ENCODE assay signal across 8 mouse cellular contexts in genomic region chr9:65692959-65693603, GRCm38 (mm10). TPM values are rescaled to one million over a fixed set of nuclear protein-coding genes. Genes with fewer than 3 reads are reported as not detected.
A peak's percentile ranks its signal among the peaks of the same experiment; 100 is the strongest.
DNase-seq lines count a peak whose midpoint lies in the region; ATAC-seq and TF ChIP-seq lines count a peak whose summit lies in the region.
"Had no signal": no experiment of that assay in that cellular context is flagged by ENCODE, and none has a peak within 500 bp of the region (broad histone marks: within the 10 kb centered on the region; RNA-seq: fewer than 3 reads in every experiment).

No protein-coding gene starts in this region.

- peaks cover 17% of the 10 kb centered on the region; the same call in 1 of the 2 replicates for H3K36me3 ChIP-seq in lung, postnatal 0 days (ENCODE audit: insufficient read depth, low read length)
- peaks cover 5% of the 10 kb centered on the region; the same call in 1 of the 2 replicates for H3K36me3 ChIP-seq in forebrain, embryonic 11.5 days (ENCODE audit: control insufficient read depth, insufficient read depth, low read length)
- H3K36me3 ChIP-seq in limb, embryonic 10.5 days: peaks cover 88% of the 10 kb centered on the region
- peaks cover 23% of the 10 kb centered on the region for H3K36me3 ChIP-seq in stomach, embryonic 15.5 days

- no peak for TF ChIP-seq EP300 in lung, postnatal 0 days (IDR thresholded peaks at IDR 0.05)

- no peaks in the 10 kb centered on the region for H3K9me3 ChIP-seq in lung, postnatal 0 days (ENCODE audit: low read length)
- H3K9me3 ChIP-seq in forebrain, embryonic 11.5 days (ENCODE audit: control insufficient read depth, low read length): no peaks in the 10 kb centered on the region
- no peaks in the 10 kb centered on the region for H3K9me3 ChIP-seq in limb, embryonic 10.5 days (replicated peaks)
- no peaks in the 10 kb centered on the region for H3K9me3 ChIP-seq in stomach, embryonic 15.5 days

- no peak for ATAC-seq in lung, postnatal 0 days
- no peak for ATAC-seq in forebrain, embryonic 11.5 days (replicated peaks; ENCODE audit: low FRiP score)
- peak; percentile 22; the same call in 1 of the 2 replicates for ATAC-seq in stomach, embryonic 15.5 days (ENCODE audit: insufficient read depth, low FRiP score, low read depth)

- no peak overlapping the region for H3K4me3 ChIP-seq in lung, postnatal 0 days (ENCODE audit: low read depth, low read length)
- H3K4me3 ChIP-seq in forebrain, embryonic 11.5 days (ENCODE audit: low read depth, low read length): no peak overlapping the region
- H3K4me3 ChIP-seq in limb, embryonic 10.5 days: no peak overlapping the region
- H3K4me3 ChIP-seq in stomach, embryonic 15.5 days (replicated peaks): no peak overlapping the region

- no peak overlapping the region for H3K9ac ChIP-seq in lung, postnatal 0 days (replicated peaks; ENCODE audit: low read depth)
- no peak overlapping the region for H3K9ac ChIP-seq in forebrain, embryonic 11.5 days (ENCODE audit: low read length)
- no peak overlapping the region for H3K9ac ChIP-seq in stomach, embryonic 15.5 days

- DNase-seq in lung, postnatal 0 days (ENCODE audit: low spot score): peak; percentile 32
- no peak for DNase-seq in lung, postnatal 25 days (ENCODE audit: low spot score)
- DNase-seq in forebrain, embryonic 11.5 days (ENCODE audit: low spot score): no peak
- no peak for DNase-seq in limb, embryonic 10.5 days (ENCODE audit: low spot score)
- DNase-seq in left cerebral cortex, postnatal 14 days (ENCODE audit: low spot score in 2 of 2): no peak
- no peak for DNase-seq in spleen, postnatal 14 days (ENCODE audit: low spot score in 2 of 2)
- DNase-seq: cerebellum, postnatal 14 days had no signal

- intact Hi-C loops in left cerebral cortex, postnatal 14 days (cut with DNase I): loop anchor here (10.0 kb wide), 1 partner anchor 312 kb away; no protein-coding TSS in a partner anchor

- H3K27ac ChIP-seq in lung, postnatal 0 days (ENCODE audit: low read length): no peak overlapping the region
- peak overlapping the region; percentile 26; the same call in 1 of the 2 replicates for H3K27ac ChIP-seq in forebrain, embryonic 11.5 days (ENCODE audit: low read depth, low read length)
- H3K27ac ChIP-seq in limb, embryonic 10.5 days: 0 out of 2 replicates have a peak overlapping the region, but pooled peaks have one; percentile 3
- 0 out of 2 replicates have a peak overlapping the region, but pooled peaks have one; percentile 33 for H3K27ac ChIP-seq in stomach, embryonic 15.5 days

- no peaks in the 10 kb centered on the region for H3K27me3 ChIP-seq in lung, postnatal 0 days (replicated peaks; ENCODE audit: insufficient read depth, low read length)
- H3K27me3 ChIP-seq in forebrain, embryonic 11.5 days (ENCODE audit: control insufficient read depth, insufficient read depth, low read length): no peaks in the 10 kb centered on the region
- no peaks in the 10 kb centered on the region for H3K27me3 ChIP-seq in limb, embryonic 10.5 days (ENCODE audit: low read depth, poor library complexity, severe bottlenecking)
- H3K27me3 ChIP-seq in stomach, embryonic 15.5 days (replicated peaks): no peaks in the 10 kb centered on the region

- 30% methylated on average over 5 of the region's 5 CpGs for whole genome bisulfite sequencing in lung, postnatal 0 days
- WGBS in forebrain, embryonic 11.5 days: 38% methylated on average over 5 of the region's 5 CpGs
- WGBS in limb, embryonic 10.5 days: 66% methylated on average over 5 of the region's 5 CpGs
- 32% methylated on average over 5 of the region's 5 CpGs for WGBS in stomach, embryonic 15.5 days

- H3K4me2 ChIP-seq in lung, postnatal 0 days (replicated peaks; ENCODE audit: low read depth, low read length): no peak overlapping the region
- H3K4me2 ChIP-seq in forebrain, embryonic 11.5 days (ENCODE audit: low read depth, low read length, severe bottlenecking): no peak overlapping the region
- H3K4me2 ChIP-seq in stomach, embryonic 15.5 days: no peak overlapping the region

- H3K4me1 ChIP-seq in lung, postnatal 0 days (ENCODE audit: insufficient read depth, low read depth, low read length): no peaks in the 10 kb centered on the region
- H3K4me1 ChIP-seq in forebrain, embryonic 11.5 days (replicated peaks; ENCODE audit: control insufficient read depth, insufficient read depth, low read length): peaks cover 5% of the 10 kb centered on the region; the same call in 1 of the 2 replicates
- H3K4me1 ChIP-seq in limb, embryonic 10.5 days: peaks cover 8% of the 10 kb centered on the region; the same call in 1 of the 2 replicates
- no peaks in the 10 kb centered on the region for H3K4me1 ChIP-seq in stomach, embryonic 15.5 days

- TF ChIP-seq CTCF in lung, postnatal 0 days (IDR thresholded peaks at IDR 0.05): no peak

RNA-seq across cellular contexts. Expression of gene Oaz2, which starts 25.3 kb away (rescaled TPM):
- polyA plus RNA-seq in lung, postnatal 0 days (2015; fragmentation: Nextera tagmentation; extraction: Ambion mirVana): 639 and 649 TPM in 2 replicates
- 208 and 218 TPM in 2 replicates for polyA plus RNA-seq in forebrain, embryonic 11.5 days (2014; fragmentation: Nextera tagmentation; extraction: Ambion mirVana)
- polyA plus RNA-seq in limb, embryonic 10.5 days (2016; fragmentation: Nextera tagmentation; extraction: Ambion mirVana): 267 and 319 TPM in 2 replicates
- 231 and 236 TPM in 2 replicates for polyA plus RNA-seq in stomach, embryonic 15.5 days (2015; fragmentation: Nextera tagmentation; extraction: Ambion mirVana)
- 100 to 1,000 TPM; 240 to 243 TPM for total RNA-seq in left cerebral cortex, postnatal 14 days (2021)
